Mouse (Mus musculus) ES-Bruce4 (cell line): ENCODE measurements at regions not wholly inside any gene's neighbourhood (a gene's known extent, or its start where the extent isn't known, plus 50 kb on each side); places are given as distances from the start of the nearest gene placed in this dataset.

ENCODE experiments used
- CTCF ChIP-seq: IDR thresholded peaks from one replicate; pipeline ENCODE4 v1.8.1; 2011; ENCODE audit warnings: low read depth, low read length
- EP300 ChIP-seq: IDR thresholded peaks from 2 replicates; pipeline ENCODE4 v1.6.1; 2011; ENCODE audit warnings: low read depth, low read length; ENCODE audit not compliant: insufficient read depth
- POLR2A ChIP-seq: IDR thresholded peaks from one replicate; pipeline ENCODE4 v1.8.1; 2011; ENCODE audit warnings: low read length; ENCODE audit not compliant: insufficient read depth

- TF ChIP-seq POLR2A (no peak), CTCF (no peak), EP300 (no peak)
Measured at GRCm38 (mm10) chr7:134619220-134619975, 51.1 kb upstream of the Dock1 start.
